Mouse (Mus musculus) CD4-positive helper T cell, adult 2 months (primary cell): ENCODE results near the gene Hoxd3.

Experiments
- DNase-seq: peaks from one replicate; pipeline ENCODE4 v3.0.0-alpha.2; 2012; ENCODE audit warnings: low read depth, missing footprints, low spot score

Hoxd3 gene

GRCm38 (mm10) chr2:74795531-74795930 is 83.8 kb downstream of the Hoxd3 start:
- DNase-seq, result no peak
